Mouse (Mus musculus) myocyte (in vitro differentiated cells): ENCODE results near the gene Mus81. TPM values are rescaled to one million over a fixed set of nuclear protein-coding genes. Genes with fewer than 3 reads are reported as not detected.
A peak's percentile ranks its signal among the peaks of the same experiment; 100 is the strongest.

Experiments
- H3K27me3 ChIP-seq: one replicate; pipeline ENCODE4 v1.6.1; 2011; ENCODE audit not compliant: control insufficient read depth, insufficient read depth, insufficient read length
- H3K36me3 ChIP-seq: one replicate; pipeline ENCODE4 v1.6.1; 2011; ENCODE audit not compliant: control insufficient read depth, insufficient read depth
- H3K4me2 ChIP-seq: one replicate; pipeline ENCODE4 v1.6.1; 2011; ENCODE audit warnings: low read depth, control low read depth
- H3K4me3 ChIP-seq: one replicate; pipeline ENCODE4 v1.5.1; 2011; ENCODE audit warnings: mild to moderate bottlenecking, control low read depth, moderate library complexity
- H3K79me2 ChIP-seq: one replicate; pipeline ENCODE4 v1.6.1; 2011; ENCODE audit not compliant: control insufficient read depth, insufficient read depth
- H3ac ChIP-seq: one replicate; pipeline ENCODE4 v1.6.1; 2011; ENCODE audit not compliant: control insufficient read depth, insufficient read length
- CEBPB ChIP-seq: IDR thresholded peaks from 2 replicates; pipeline ENCODE4 v1.6.1; 2011; ENCODE audit warnings: mild to moderate bottlenecking, moderate library complexity; ENCODE audit not compliant: poor library complexity, insufficient read depth, severe bottlenecking
- E2F4 ChIP-seq: IDR thresholded peaks from one replicate; pipeline ENCODE4 v1.6.1; 2011; ENCODE audit warnings: mild to moderate bottlenecking, control low read depth, moderate library complexity; ENCODE audit not compliant: insufficient read depth
- MAX ChIP-seq: IDR thresholded peaks from one replicate; pipeline ENCODE4 v1.6.1; 2011; ENCODE audit warnings: low read depth, mild to moderate bottlenecking, control low read depth
- MYOD1 ChIP-seq, 3 experiments: IDR thresholded peaks; one replicate each; pipeline ENCODE4 v1.6.1; 2011; ENCODE audit warnings: control low read depth in 2 of 3, low read depth in 2 of 3, mild to moderate bottlenecking in 2 of 3, moderate library complexity in 1 of 3; ENCODE audit not compliant: insufficient read length in 2 of 3, control insufficient read depth in 1 of 3
- MYOG ChIP-seq, 3 experiments: IDR thresholded peaks; one replicate each; pipeline ENCODE4 v1.6.1; 2011; ENCODE audit warnings: control low read depth in 2 of 3, low read depth in 2 of 3, mild to moderate bottlenecking in 2 of 3; ENCODE audit not compliant: insufficient read length in 2 of 3, control insufficient read depth in 1 of 3, insufficient read depth in 1 of 3
- POLR2A ChIP-seq: IDR thresholded peaks from one replicate; pipeline ENCODE4 v1.6.1; 2011; ENCODE audit warnings: low read depth, mild to moderate bottlenecking, control low read depth, moderate library complexity; ENCODE audit not compliant: insufficient read length
- POLR2AphosphoS2 ChIP-seq: IDR thresholded peaks from one replicate; pipeline ENCODE4 v1.6.1; 2011; ENCODE audit warnings: low read depth, control low read depth; ENCODE audit not compliant: insufficient read length
- REST ChIP-seq: IDR thresholded peaks from one replicate; pipeline ENCODE4 v1.6.1; 2011; ENCODE audit warnings: mild to moderate bottlenecking, control low read depth, moderate library complexity; ENCODE audit not compliant: insufficient read depth, insufficient read length
- SRF ChIP-seq: IDR thresholded peaks from one replicate; pipeline ENCODE4 v1.6.1; 2011; ENCODE audit warnings: low read depth; ENCODE audit not compliant: control insufficient read depth, insufficient read length
- TCF12 ChIP-seq: IDR thresholded peaks from one replicate; pipeline ENCODE4 v1.6.1; 2011; ENCODE audit warnings: mild to moderate bottlenecking, control low read depth; ENCODE audit not compliant: poor library complexity, insufficient read depth, severe bottlenecking
- TCF3 ChIP-seq: IDR thresholded peaks from one replicate; pipeline ENCODE4 v1.6.1; 2011; ENCODE audit warnings: low read depth, control low read depth; ENCODE audit not compliant: insufficient read length
- USF1 ChIP-seq: IDR thresholded peaks from one replicate; pipeline ENCODE4 v1.6.1; 2011; ENCODE audit warnings: low read depth, mild to moderate bottlenecking, control low read depth, moderate library complexity
- polyA plus RNA-seq: library from polyadenylated mRNA; unstranded; fragments of >200 nt; fragmentation: generic; extraction: Trizol; gene quantifications from one replicate; pipeline ENCODE4 v1.2.1, GENCODE M21; 2012; ENCODE audit warnings: missing spikeins

Gene Mus81
- polyA plus RNA-seq, 1 experiment: 66.4 TPM

DNA sequence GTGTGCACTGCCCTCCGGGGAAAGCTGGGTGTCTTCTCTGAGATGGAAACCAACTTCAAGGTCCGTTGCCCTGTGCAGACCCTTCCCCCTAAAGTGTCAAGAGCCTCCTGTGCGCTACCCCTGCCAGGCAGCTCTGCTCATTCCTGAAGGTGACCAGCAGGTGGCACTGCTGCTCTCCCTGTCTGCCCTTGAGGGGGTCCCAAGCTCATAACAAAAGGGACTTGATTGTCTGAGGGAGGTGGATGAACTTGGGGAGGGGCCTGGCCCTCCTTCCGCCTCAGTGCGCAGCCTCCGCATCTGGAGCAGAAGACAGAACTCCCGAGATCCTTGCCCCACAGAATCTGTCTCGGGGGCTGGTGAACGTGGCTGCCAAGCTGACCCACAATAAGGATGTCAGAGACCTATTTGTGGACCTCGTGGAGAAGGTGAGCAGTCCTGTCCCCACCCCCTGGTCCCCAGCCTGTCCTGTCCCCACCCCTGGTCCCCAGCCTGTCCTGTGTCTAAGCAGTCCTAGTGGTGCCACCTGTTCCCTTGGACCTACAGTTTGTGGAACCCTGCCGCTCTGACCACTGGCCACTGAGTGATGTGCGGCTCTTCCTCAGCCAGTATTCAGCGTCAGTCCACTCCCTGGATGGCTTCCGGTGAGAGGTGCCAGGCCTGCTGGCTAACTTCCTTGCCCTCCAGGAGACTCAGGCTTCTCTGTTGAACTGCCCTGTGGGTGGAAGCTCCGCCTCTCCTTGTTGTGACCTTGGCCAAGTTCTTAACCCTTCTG, 24.2 kb downstream of the Mus81 start:
- H3K4me3 ChIP-seq: no peak overlapping the region

DNA sequence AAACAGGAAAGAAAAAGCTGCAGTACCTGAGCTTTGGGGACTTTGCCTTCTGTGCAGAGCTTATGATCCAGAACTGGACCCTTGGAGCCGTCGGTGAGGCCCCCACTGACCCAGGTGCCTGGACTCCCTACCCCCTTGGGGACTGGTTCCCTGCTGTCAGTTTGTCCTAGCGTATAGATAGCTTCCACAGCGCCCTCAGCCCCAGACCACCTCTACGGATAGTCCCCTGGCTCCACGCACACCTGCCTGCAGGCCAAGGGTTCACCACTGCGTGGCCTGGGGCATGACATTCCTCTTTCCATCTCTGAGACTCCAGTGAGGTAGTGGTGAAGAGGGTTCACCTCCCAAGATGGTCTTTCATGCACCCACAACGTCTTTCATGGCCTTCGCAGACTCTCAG, 25.0 kb downstream of the Mus81 start:
- peaks cover 24% of the 10 kb centered on the region for H3K36me3 ChIP-seq
- H3K79me2 ChIP-seq: peaks cover 16% of the 10 kb centered on the region
- no peak overlapping the region for H3ac ChIP-seq

More for the DNA sequence above, 24.2 kb downstream of the Mus81 start:
- no peaks in the 10 kb centered on the region for H3K27me3 ChIP-seq
- peaks cover 16% of the 10 kb centered on the region for H3K79me2 ChIP-seq
- H3K4me2 ChIP-seq: no peak overlapping the region
- no peak for TF ChIP-seq MYOG (IDR thresholded peaks at IDR 0.05; ENCODE audit: control insufficient read depth in 1 of 3, insufficient read depth in 1 of 3, insufficient read length in 2 of 3, low read depth in 2 of 3)
- no peak for TF ChIP-seq E2F4
- no peak for TF ChIP-seq SRF
- TF ChIP-seq MAX: no peak
- no peak for TF ChIP-seq USF1
- TF ChIP-seq POLR2AphosphoS2: no peak
- no peak overlapping the region for H3ac ChIP-seq
- H3K36me3 ChIP-seq: peaks cover 24% of the 10 kb centered on the region

DNA sequence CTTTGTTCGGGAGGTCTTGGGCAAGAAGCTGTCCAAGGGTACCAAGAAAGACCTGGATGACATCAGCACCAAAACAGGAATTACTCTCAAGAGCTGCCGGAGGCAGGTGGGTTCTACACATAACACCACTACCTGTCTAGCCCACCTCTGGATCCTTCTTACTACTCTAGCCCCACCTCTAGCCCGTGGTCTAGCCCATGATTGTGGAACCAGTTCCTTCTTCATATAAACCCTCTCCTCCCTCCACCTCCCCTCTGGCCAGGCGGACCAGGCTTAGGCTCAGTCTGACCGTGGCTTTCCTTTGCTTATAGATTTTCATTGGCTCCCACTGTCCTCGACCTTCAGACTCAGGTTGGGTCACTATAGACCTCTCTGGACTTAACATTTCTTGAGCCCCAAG, 26.8 kb downstream of the Mus81 start:
- Histone ChIP-seq H3K4me2 (peak overlapping the region; percentile 84), H3ac (peak overlapping the region; percentile 72), H3K36me3 (peaks cover 18% of the 10 kb centered on the region), H3K4me3 (peak overlapping the region; percentile 94), H3K79me2 (peaks cover 18% of the 10 kb centered on the region), H3K27me3 (no peaks in the 10 kb centered on the region)
- TF ChIP-seq POLR2A (no peak), POLR2AphosphoS2 (no peak), MAX (no peak), TCF12 (no peak), CEBPB (no peak), TCF3 (no peak)

More for the DNA sequence above, 25.0 kb downstream of the Mus81 start:
- H3K27me3 ChIP-seq: no peaks in the 10 kb centered on the region
- H3K4me3 ChIP-seq: no peak overlapping the region
- TF ChIP-seq POLR2A: no peak
- no peak for TF ChIP-seq CEBPB
- no peak for TF ChIP-seq TCF12
- TF ChIP-seq MYOD1 (IDR thresholded peaks at IDR 0.05; ENCODE audit: control insufficient read depth in 1 of 3, insufficient read length in 2 of 3, low read depth in 2 of 3): no peak
- no peak for TF ChIP-seq USF1
- no peak for TF ChIP-seq MYOG (IDR thresholded peaks at IDR 0.05; ENCODE audit: control insufficient read depth in 1 of 3, insufficient read depth in 1 of 3, insufficient read length in 2 of 3, low read depth in 2 of 3)
- no peak for TF ChIP-seq E2F4
- no peak overlapping the region for H3K4me2 ChIP-seq

DNA sequence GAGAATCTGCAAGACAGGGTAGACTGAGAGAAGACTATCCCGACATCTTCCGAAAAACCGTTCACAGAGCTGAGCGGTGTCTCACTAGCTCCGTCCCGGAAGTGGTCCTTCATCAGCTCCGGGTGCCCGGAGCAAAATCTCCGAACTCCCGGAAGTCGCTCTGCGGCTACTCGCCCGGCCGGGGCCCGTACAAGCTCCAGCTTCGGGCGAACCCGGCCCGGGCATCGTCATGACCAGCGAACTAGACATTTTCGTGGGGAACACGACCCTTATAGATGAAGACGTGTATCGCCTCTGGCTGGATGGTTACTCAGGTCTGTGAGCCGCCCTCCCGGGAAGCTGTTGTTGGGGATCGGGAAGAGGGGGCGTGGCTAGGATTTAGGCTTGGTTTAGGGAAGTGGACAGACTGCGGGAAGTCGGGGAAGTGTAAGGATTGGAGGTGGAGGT, 27.7 kb downstream of the Mus81 start, which contains the start of gene Fibp:
Gene Fibp (plus strand): TSS at position 151 of the 447 bp plus-strand sequence.
- H3K4me2 ChIP-seq: peak within 1 kb of the TSS; percentile 96
- peak within 1 kb of the TSS; percentile 94 for H3K4me3 ChIP-seq
- peak within 1 kb of the TSS; percentile 72 for H3ac ChIP-seq
- peaks cover 28% of the 10 kb centered on the region for H3K79me2 ChIP-seq
- H3K36me3 ChIP-seq: peaks cover 12% of the 10 kb centered on the region
- H3K27me3 ChIP-seq: no peaks in the 10 kb centered on the region
- TF ChIP-seq POLR2AphosphoS2 (peak; percentile 83), TCF12 (no peak), POLR2A (peak; percentile 81)

DNA sequence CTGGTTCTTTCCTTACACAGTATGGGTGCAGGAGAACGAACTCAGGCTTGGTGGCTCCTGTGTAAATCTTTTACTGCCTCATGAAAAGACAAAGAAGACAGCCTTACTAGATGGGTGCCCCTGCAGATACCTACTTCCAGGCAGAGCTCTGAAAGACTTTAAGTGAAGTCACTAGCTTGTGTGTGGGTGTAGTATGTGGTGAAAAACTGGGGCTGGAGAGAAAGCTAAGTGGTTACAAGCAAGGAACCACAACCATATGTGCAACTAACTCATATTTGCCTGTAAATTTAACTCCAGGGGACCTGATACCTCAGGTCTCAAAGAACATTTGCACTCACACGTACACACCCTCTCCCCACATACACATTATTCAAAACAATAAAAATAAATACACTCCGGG, 28.3 kb downstream of the Mus81 start:
- peak overlapping the region; percentile 94 for H3K4me3 ChIP-seq
- H3K4me2 ChIP-seq: peak overlapping the region; percentile 96
- peaks cover 6% of the 10 kb centered on the region for H3K36me3 ChIP-seq
- peaks cover 34% of the 10 kb centered on the region for H3K79me2 ChIP-seq
- no peaks in the 10 kb centered on the region for H3K27me3 ChIP-seq
- no peak for TF ChIP-seq SRF
- no peak for TF ChIP-seq MYOG (IDR thresholded peaks at IDR 0.05; ENCODE audit: control insufficient read depth in 1 of 3, insufficient read depth in 1 of 3, insufficient read length in 2 of 3, low read depth in 2 of 3)
- no peak for TF ChIP-seq POLR2AphosphoS2
- TF ChIP-seq CEBPB: no peak
- no peak for TF ChIP-seq TCF3
- no peak for TF ChIP-seq TCF12
- no peak for TF ChIP-seq POLR2A
- no peak for TF ChIP-seq USF1
- no peak for TF ChIP-seq E2F4
- no peak for TF ChIP-seq MYOD1 (IDR thresholded peaks at IDR 0.05; ENCODE audit: control insufficient read depth in 1 of 3, insufficient read length in 2 of 3, low read depth in 2 of 3)
- no peak for TF ChIP-seq REST
- no peak for TF ChIP-seq MAX
- H3ac ChIP-seq: peak overlapping the region; percentile 72
